Mouse (Mus musculus) limb, embryonic 14.5 days (tissue): Measurements from ENCODE around the gene Prkcq. TPM values are rescaled to one million over a fixed set of nuclear protein-coding genes. Genes with fewer than 3 reads are reported as not detected.

Source experiments
- ATAC-seq: fragments of 200-750 bp; cut with Nextera tagmentation; 2 replicates; pipeline ENCODE4 v1.8.0; 2017; ENCODE audit warnings: low read depth, moderate number of reproducible peaks, moderate TSS enrichment; ENCODE audit not compliant: low FRiP score
- DNase-seq: peaks from one replicate; pipeline ENCODE4 v3.0.0-alpha.2; 2015; ENCODE audit warnings: low spot score
- H3K27ac ChIP-seq: fragments of 300-500 bp; sonication (generic); replicated peaks from 2 replicates; pipeline ENCODE4 v1.5.1; 2014; ENCODE audit warnings: low read depth, mild to moderate bottlenecking, low read length, moderate library complexity, mixed read lengths
- H3K27me3 ChIP-seq: fragments of 300-500 bp; sonication (generic); 2 replicates; pipeline ENCODE4 v1.6.1; 2014; ENCODE audit warnings: low read length, mixed read lengths; ENCODE audit not compliant: control insufficient read depth, insufficient read depth
- H3K36me3 ChIP-seq: fragments of 300-500 bp; sonication (generic); 2 replicates; pipeline ENCODE4 v1.6.1; 2014; ENCODE audit warnings: mild to moderate bottlenecking, low read length, moderate library complexity, mixed read lengths; ENCODE audit not compliant: control insufficient read depth, insufficient read depth
- H3K4me1 ChIP-seq: fragments of 300-500 bp; sonication (generic); 2 replicates; pipeline ENCODE4 v1.6.1; 2014; ENCODE audit warnings: antibody characterized with exemption, low read length, mixed read lengths; ENCODE audit not compliant: control insufficient read depth, insufficient read depth
- H3K4me2 ChIP-seq: fragments of 300-500 bp; sonication (generic); replicated peaks from 2 replicates; pipeline ENCODE4 v1.6.1; 2014; ENCODE audit warnings: low read depth, mild to moderate bottlenecking, low read length, moderate library complexity; ENCODE audit not compliant: severe bottlenecking
- H3K4me3 ChIP-seq: fragments of 300-500 bp; sonication (generic); replicated peaks from 2 replicates; pipeline ENCODE4 v1.5.1; 2014; ENCODE audit warnings: low read length
- H3K9ac ChIP-seq: fragments of 300-500 bp; sonication (generic); 2 replicates; pipeline ENCODE4 v1.6.1; 2014; ENCODE audit warnings: mild to moderate bottlenecking, low read depth, low read length, moderate library complexity; ENCODE audit not compliant: severe bottlenecking
- H3K9me3 ChIP-seq: fragments of 300-500 bp; sonication (generic); 2 replicates; pipeline ENCODE4 v1.6.1; 2016; ENCODE audit warnings: low read length; ENCODE audit not compliant: control insufficient read depth
- POLR2A ChIP-seq: fragments of 200-500 bp; IDR thresholded peaks from 2 replicates; pipeline ENCODE4 v1.8.0; 2012; ENCODE audit warnings: inconsistent platforms, mild to moderate bottlenecking, moderate library complexity, borderline replicate concordance; ENCODE audit not compliant: insufficient read depth, insufficient read length; ENCODE audit errors: extremely low read depth
- WGBS: fragments of 180-500 bp; shearing (Covaris S2); extraction: QIAGEN DNeasy Blood & Tissue Kit; methylation state at CpG from one replicate; pipeline ENCODE4 v1.1.7; 2014; 5-methylcytosine and 5-hydroxymethylcytosine counted together
- polyA plus RNA-seq, 2 experiments: library from polyadenylated mRNA; depleted of rRNA in 1 of 2; stranded (reverse) in 1 of 2; unstranded in 1 of 2; fragments of >200 nt; fragmentation: Nextera tagmentation in 1 of 2; extraction: Ambion mirVana in 1 of 2; gene quantifications; 2 replicates each; pipeline versions ENCODE4 v1.2.1 to v1.2.3; 2012 to 2014

Prkcq gene
- polyA plus RNA-seq, 2 experiments, result 2.5 to 3.6 TPM

DNA sequence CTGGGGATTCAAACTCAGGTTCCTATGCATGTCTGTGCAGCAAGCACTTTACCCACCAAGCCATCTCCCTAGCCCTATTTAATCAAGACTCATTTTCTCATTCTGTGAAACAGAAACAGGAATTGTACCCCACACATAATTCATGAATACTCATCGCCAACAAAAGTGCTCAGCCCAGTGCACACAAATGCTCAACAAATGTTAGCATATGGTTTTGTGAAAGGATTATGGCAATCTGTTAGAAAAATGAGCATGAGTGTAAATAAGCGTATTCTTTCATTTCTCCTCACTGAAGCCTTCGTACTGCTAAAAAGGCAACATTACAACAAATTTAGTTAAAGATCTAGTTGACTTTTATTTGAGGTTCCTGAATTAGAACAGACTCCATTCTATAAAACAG is 31.5 kb upstream of the Prkcq start:
- DNase-seq, result no peak
- WGBS, result 92% methylated on average over 3 of the region's 3 CpGs
- TF ChIP-seq POLR2A, result no peak

DNA sequence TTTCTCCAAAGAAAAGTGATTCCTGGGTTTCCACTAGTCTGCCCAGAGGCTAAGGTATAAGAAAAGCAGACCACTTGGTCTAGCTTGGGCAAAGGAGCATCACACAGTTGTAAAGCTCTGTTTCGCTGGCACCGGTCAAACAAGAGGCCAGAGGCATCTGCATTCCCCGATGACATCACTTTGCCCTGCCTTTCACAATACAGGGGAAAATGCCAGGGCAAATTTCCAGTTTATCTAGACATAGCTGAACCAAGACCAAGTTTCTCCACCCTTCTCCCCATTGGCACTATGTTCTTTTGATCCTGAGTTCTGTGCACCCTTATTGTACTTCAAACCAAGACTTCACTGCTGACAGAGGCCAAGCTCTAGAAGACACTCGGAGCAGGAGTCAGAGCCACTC is 22.8 kb upstream of the Prkcq start:
- no peaks in the 10 kb centered on the region for H3K36me3 ChIP-seq
- H3K9ac ChIP-seq, result no peak overlapping the region
- H3K9me3 ChIP-seq, result no peaks in the 10 kb centered on the region
- TF ChIP-seq POLR2A, result no peak
- DNase-seq (no peak), ATAC-seq (no peak)
- no peak overlapping the region for H3K4me3 ChIP-seq
- H3K27ac ChIP-seq, result no peak overlapping the region
- no peak overlapping the region for H3K4me2 ChIP-seq
- WGBS, result 90% methylated on average over 4 of the region's 4 CpGs
- H3K4me1 ChIP-seq, result no peaks in the 10 kb centered on the region
- H3K27me3 ChIP-seq, result no peaks in the 10 kb centered on the region

More for the DNA sequence above, 31.5 kb upstream of the Prkcq start:
- no peak overlapping the region for H3K27ac ChIP-seq
- H3K4me1 ChIP-seq, result no peaks in the 10 kb centered on the region
- H3K9ac ChIP-seq, result no peak overlapping the region
- no peaks in the 10 kb centered on the region for H3K36me3 ChIP-seq
- H3K4me2 ChIP-seq, result no peak overlapping the region
- H3K4me3 ChIP-seq, result no peak overlapping the region
- ATAC-seq, result no peak
- no peaks in the 10 kb centered on the region for H3K9me3 ChIP-seq
- H3K27me3 ChIP-seq, result no peaks in the 10 kb centered on the region

DNA sequence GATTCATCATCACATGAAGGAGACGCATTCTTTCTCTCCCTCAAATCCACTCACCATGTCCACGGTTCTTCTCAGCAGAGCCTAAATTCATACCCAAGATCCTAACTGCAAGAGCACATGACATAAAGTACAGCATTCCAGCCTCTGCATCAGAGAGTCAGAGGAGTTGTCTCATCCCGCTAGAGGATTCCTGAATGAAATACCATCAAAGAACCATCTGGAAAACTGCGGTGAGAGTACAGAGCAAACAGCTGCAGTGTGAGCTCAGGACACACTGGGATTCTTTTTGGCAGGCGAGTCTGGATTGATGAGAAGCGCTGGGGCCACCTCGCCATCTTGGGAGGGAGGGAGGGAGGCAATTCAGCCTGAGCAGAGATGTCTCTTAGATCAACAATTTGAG is 20.9 kb upstream of the Prkcq start:
- no peaks in the 10 kb centered on the region for H3K9me3 ChIP-seq
- TF ChIP-seq POLR2A, result no peak
- no peak overlapping the region for H3K27ac ChIP-seq
- H3K4me3 ChIP-seq, result no peak overlapping the region
- no peak overlapping the region for H3K4me2 ChIP-seq
- 0 out of 2 replicates have a peak, but pooled peaks have one; percentile 53 for ATAC-seq
- H3K36me3 ChIP-seq, result no peaks in the 10 kb centered on the region
- no peaks in the 10 kb centered on the region for H3K27me3 ChIP-seq
- no peaks in the 10 kb centered on the region for H3K4me1 ChIP-seq
- peak; percentile 31 for DNase-seq
- no peak overlapping the region for H3K9ac ChIP-seq
- WGBS, result 53% methylated on average over 7 of the region's 7 CpGs

DNA sequence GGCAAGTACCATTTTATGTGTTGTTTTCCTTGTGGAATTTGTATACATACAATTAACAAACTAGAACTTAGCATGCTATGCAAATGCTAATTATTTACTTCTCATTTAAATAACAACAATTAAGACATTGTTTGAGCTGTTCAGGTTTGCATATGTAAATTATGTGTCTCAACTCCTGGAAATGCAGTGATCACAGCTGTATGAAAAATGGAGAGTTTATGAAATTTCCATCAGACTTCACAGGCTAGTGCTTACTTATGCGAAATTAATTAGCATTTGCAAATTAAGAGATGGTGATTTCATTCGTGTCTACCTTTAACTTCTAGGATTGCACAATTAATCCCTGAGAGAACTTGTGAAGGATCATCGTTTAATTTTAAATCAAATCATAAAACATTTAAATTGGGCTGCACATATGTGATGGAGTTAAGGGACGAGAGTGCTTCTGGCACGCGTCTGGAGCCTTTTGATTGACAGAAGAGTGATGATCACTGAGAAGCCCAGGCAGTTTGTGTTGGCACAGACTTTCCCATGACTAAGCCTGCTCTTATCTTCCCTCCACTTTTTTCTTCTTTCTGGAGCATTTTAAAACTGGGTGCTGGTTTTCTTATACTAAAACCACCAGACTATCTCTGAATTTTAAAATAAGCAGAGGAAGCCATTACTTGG is 20.1 kb upstream of the Prkcq start:
- DNase-seq, result no peak
- H3K27me3 ChIP-seq, result no peaks in the 10 kb centered on the region
- H3K4me3 ChIP-seq, result no peak overlapping the region
- H3K36me3 ChIP-seq, result no peaks in the 10 kb centered on the region
- H3K27ac ChIP-seq, result no peak overlapping the region
- no peak overlapping the region for H3K9ac ChIP-seq
- H3K4me2 ChIP-seq, result no peak overlapping the region
- TF ChIP-seq POLR2A, result no peak
- ATAC-seq, result no peak
- WGBS, result 72% methylated on average over 6 of the region's 6 CpGs
- H3K9me3 ChIP-seq, result no peaks in the 10 kb centered on the region
- H3K4me1 ChIP-seq, result no peaks in the 10 kb centered on the region

DNA sequence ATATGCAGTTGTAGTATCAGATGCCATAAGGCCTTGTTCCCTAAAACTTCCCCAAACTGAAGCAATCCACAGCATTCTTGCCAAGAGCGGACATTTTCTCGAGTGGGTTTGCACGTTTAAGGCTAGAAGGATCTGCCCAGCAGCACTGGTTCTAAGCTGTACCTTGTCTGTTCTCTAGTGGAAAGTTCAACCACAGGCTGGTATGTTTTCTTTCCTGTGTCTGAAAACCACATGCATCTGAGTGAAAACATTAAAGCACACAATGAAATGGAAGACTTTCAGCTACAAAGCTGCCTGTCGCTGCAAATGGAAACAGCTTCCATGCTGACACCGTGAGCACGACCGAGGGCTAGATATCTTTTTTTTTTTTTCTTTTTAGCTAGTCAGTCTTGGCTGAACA is 12.3 kb upstream of the Prkcq start:
- H3K4me2 ChIP-seq, result no peak overlapping the region
- DNase-seq, result no peak
- whole genome bisulfite sequencing, result 91% methylated on average over 7 of the region's 7 CpGs

DNA sequence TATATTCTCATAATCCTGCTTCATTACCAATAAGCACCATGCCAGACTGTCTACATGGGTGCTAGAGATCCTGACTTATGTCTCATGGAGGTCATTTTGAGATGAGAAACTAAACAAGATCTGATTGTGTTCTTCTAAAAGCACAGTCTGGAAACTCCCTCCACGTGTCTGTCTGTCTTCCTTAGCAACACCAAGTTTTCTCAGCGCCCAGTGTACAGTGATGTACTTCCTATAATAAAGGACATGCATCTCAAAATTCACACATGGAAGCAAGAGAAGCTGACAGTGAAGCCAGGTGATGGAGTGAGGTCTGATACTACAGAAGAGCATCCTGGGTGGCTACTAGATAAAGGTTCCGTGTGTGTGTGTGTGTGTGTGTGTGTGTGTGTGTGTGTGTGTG is 11.2 kb upstream of the Prkcq start:
- Histone ChIP-seq H3K36me3 (no peaks in the 10 kb centered on the region), H3K9me3 (no peaks in the 10 kb centered on the region), H3K4me3 (no peak overlapping the region), H3K9ac (no peak overlapping the region), H3K4me2 (no peak overlapping the region), H3K27ac (no peak overlapping the region), H3K4me1 (no peaks in the 10 kb centered on the region), H3K27me3 (no peaks in the 10 kb centered on the region)
- DNase-seq, result no peak
- no peak for ATAC-seq
- 74% methylated on average over 3 of the region's 3 CpGs for WGBS
- TF ChIP-seq POLR2A, result no peak

More for the DNA sequence above, 12.3 kb upstream of the Prkcq start:
- Histone ChIP-seq H3K9ac (no peak overlapping the region), H3K4me1 (no peaks in the 10 kb centered on the region), H3K4me3 (no peak overlapping the region), H3K9me3 (no peaks in the 10 kb centered on the region), H3K27ac (no peak overlapping the region), H3K36me3 (no peaks in the 10 kb centered on the region), H3K27me3 (no peaks in the 10 kb centered on the region)
- ATAC-seq, result no peak
- TF ChIP-seq POLR2A, result no peak
